Mouse (Mus musculus) MEL (cell line): ENCODE results near the gene Mrpl42. TPM values are rescaled to one million over a fixed set of nuclear protein-coding genes. Genes with fewer than 3 reads are reported as not detected.

Experiments used
- DNase-seq: peaks from one replicate; pipeline ENCODE4 v3.0.0; 2011; ENCODE audit warnings: low read depth, low spot score
- H3K27ac ChIP-seq: 2 replicates; pipeline ENCODE4 v1.5.1; 2012; ENCODE audit warnings: low read depth, mild to moderate bottlenecking, control low read depth, low read length, moderate library complexity; ENCODE audit not compliant: control insufficient read depth
- H3K27me3 ChIP-seq, 2 experiments: fragments of 150-350 bp in 1 of 2; sonication (generic) in 1 of 2; 2 replicates each; pipeline ENCODE4 v1.6.1; 2012; ENCODE audit warnings: low read length in 2 of 2, mild to moderate bottlenecking in 2 of 2, improper control_type of control experiment in 1 of 2, moderate library complexity in 1 of 2; ENCODE audit not compliant: insufficient read depth in 2 of 2, control insufficient read depth in 1 of 2
- H3K36me3 ChIP-seq, 2 experiments: 2 replicates each; pipeline ENCODE4 v1.6.1; 2012 to 2014; ENCODE audit warnings: low read length in 2 of 2, improper control_type of control experiment in 1 of 2, inconsistent platforms in 1 of 2, mild to moderate bottlenecking in 1 of 2; ENCODE audit not compliant: insufficient read depth in 2 of 2, control insufficient read depth in 1 of 2
- H3K4me1 ChIP-seq, 2 experiments: fragments of 150-350 bp in 1 of 2; sonication (generic) in 1 of 2; 2 replicates each; pipeline ENCODE4 v1.6.1; 2012; ENCODE audit warnings: low read length in 2 of 2, improper control_type of control experiment in 1 of 2, mild to moderate bottlenecking in 1 of 2; ENCODE audit not compliant: insufficient read depth in 2 of 2, control insufficient read depth in 1 of 2
- H3K4me3 ChIP-seq, 2 experiments: fragments of 150-350 bp in 1 of 2; sonication (generic) in 1 of 2; 2 replicates each; pipeline ENCODE4 v1.5.1; 2012; ENCODE audit warnings: low read depth in 2 of 2, low read length in 2 of 2, mild to moderate bottlenecking in 2 of 2, moderate library complexity in 2 of 2, control low read depth in 1 of 2, improper control_type of control experiment in 1 of 2; ENCODE audit not compliant: control insufficient read depth in 1 of 2, insufficient read depth in 1 of 2
- H3K79me2 ChIP-seq: 2 replicates; pipeline ENCODE4 v1.6.1; 2012; ENCODE audit warnings: mild to moderate bottlenecking, low read length, moderate library complexity; ENCODE audit not compliant: control insufficient read depth, poor library complexity, insufficient read depth
- H3K9ac ChIP-seq: 2 replicates; pipeline ENCODE4 v1.6.1; 2012; ENCODE audit warnings: low read depth, mild to moderate bottlenecking, control low read depth, low read length, moderate library complexity; ENCODE audit not compliant: control insufficient read depth, poor library complexity, severe bottlenecking
- H3K9me3 ChIP-seq: fragments of 150-350 bp; sonication (generic); replicated peaks from 2 replicates; pipeline ENCODE4 v1.6.1; 2012; ENCODE audit warnings: mild to moderate bottlenecking, low read length, improper control_type of control experiment, moderate library complexity; ENCODE audit not compliant: insufficient read depth
- BHLHE40 ChIP-seq: IDR thresholded peaks from 2 replicates; pipeline ENCODE4 v1.6.1; 2012; ENCODE audit warnings: low read depth, mild to moderate bottlenecking, inconsistent platforms, low read length, improper control_type of control experiment, borderline replicate concordance
- CTCF ChIP-seq, 3 experiments: IDR thresholded peaks in 2 of 3; conservative IDR thresholded peaks in 1 of 3; 2 replicates each; pipeline ENCODE4 v1.5.1; 2011 to 2012; ENCODE audit warnings: low read length in 3 of 3, low read depth in 2 of 3, mild to moderate bottlenecking in 2 of 3, improper control_type of control experiment in 1 of 3, inconsistent platforms in 1 of 3, mixed read lengths in 1 of 3, moderate library complexity in 1 of 3; ENCODE audit not compliant: control insufficient read depth in 1 of 3, insufficient read depth in 1 of 3, poor library complexity in 1 of 3, severe bottlenecking in 1 of 3
- E2F4 ChIP-seq: IDR thresholded peaks from 2 replicates; pipeline ENCODE4 v1.6.1; 2011; ENCODE audit warnings: low read depth, low read length, improper control_type of control experiment, borderline replicate concordance
- EP300 ChIP-seq, 2 experiments: IDR thresholded peaks; 2 replicates each; pipeline ENCODE4 v1.6.1; 2011; ENCODE audit warnings: improper control_type of control experiment in 2 of 2, low read length in 2 of 2, low read depth in 1 of 2, mild to moderate bottlenecking in 1 of 2
- ETS1 ChIP-seq: IDR thresholded peaks from 2 replicates; pipeline ENCODE4 v1.6.1; 2012; ENCODE audit warnings: low read depth, mild to moderate bottlenecking, inconsistent platforms, low read length, improper control_type of control experiment, moderate library complexity
- GABPA ChIP-seq: IDR thresholded peaks from 2 replicates; pipeline ENCODE4 v1.6.1; 2012; ENCODE audit warnings: low read depth, mild to moderate bottlenecking, inconsistent platforms, low read length, improper control_type of control experiment, moderate library complexity
- JUND ChIP-seq: IDR thresholded peaks from 2 replicates; pipeline ENCODE4 v1.6.1; 2011; ENCODE audit warnings: low read depth, mild to moderate bottlenecking, improper control_type of control experiment, low read length
- KAT2A ChIP-seq: conservative IDR thresholded peaks from 2 replicates; pipeline ENCODE4 v1.6.1; 2012; ENCODE audit warnings: low read depth, low read length, improper control_type of control experiment, inconsistent platforms
- MAFK ChIP-seq: IDR thresholded peaks from 2 replicates; pipeline ENCODE4 v1.6.1; 2011; ENCODE audit warnings: low read depth, mild to moderate bottlenecking, low read length, improper control_type of control experiment, borderline replicate concordance
- MAZ ChIP-seq: IDR thresholded peaks from 2 replicates; pipeline ENCODE4 v1.6.1; 2012; ENCODE audit warnings: low read depth, mild to moderate bottlenecking, inconsistent platforms, low read length, improper control_type of control experiment
- MEF2A ChIP-seq: IDR thresholded peaks from 2 replicates; pipeline ENCODE4 v1.6.1; 2014; ENCODE audit warnings: low read depth, mild to moderate bottlenecking, inconsistent platforms, low read length, improper control_type of control experiment; ENCODE audit not compliant: poor library complexity, insufficient replicate concordance, severe bottlenecking; ENCODE audit errors: extremely low read depth
- MXI1 ChIP-seq: IDR thresholded peaks from 2 replicates; pipeline ENCODE4 v1.6.1; 2011; ENCODE audit warnings: mild to moderate bottlenecking, low read depth, low read length, improper control_type of control experiment
- MYB ChIP-seq: IDR thresholded peaks from 2 replicates; pipeline ENCODE4 v1.6.1; 2011; ENCODE audit warnings: mild to moderate bottlenecking, low read depth, low read length, improper control_type of control experiment
- MYC ChIP-seq: IDR thresholded peaks from 2 replicates; pipeline ENCODE4 v1.6.1; 2011; ENCODE audit warnings: low read depth, mild to moderate bottlenecking, low read length, improper control_type of control experiment, moderate library complexity
- NELFE ChIP-seq: IDR thresholded peaks from 2 replicates; pipeline ENCODE4 v1.6.1; 2011; ENCODE audit warnings: low read depth, low read length, improper control_type of control experiment
- NRF1 ChIP-seq: IDR thresholded peaks from 2 replicates; pipeline ENCODE4 v1.6.1; 2014; ENCODE audit warnings: low read depth, mild to moderate bottlenecking, inconsistent platforms, low read length, improper control_type of control experiment, moderate library complexity; ENCODE audit not compliant: poor library complexity, insufficient read depth, severe bottlenecking
- POLR2AphosphoS5 ChIP-seq: IDR thresholded peaks from 2 replicates; pipeline ENCODE4 v1.6.1; 2012; ENCODE audit warnings: low read depth, borderline replicate concordance, mild to moderate bottlenecking, inconsistent platforms, low read length, moderate library complexity, mixed read lengths
- RAD21 ChIP-seq: IDR thresholded peaks from 2 replicates; pipeline ENCODE4 v1.6.1; 2011; ENCODE audit warnings: mild to moderate bottlenecking, low read depth, low read length, improper control_type of control experiment
- SIN3A ChIP-seq: IDR thresholded peaks from 2 replicates; pipeline ENCODE4 v1.6.1; 2012; ENCODE audit warnings: low read length, improper control_type of control experiment, inconsistent platforms
- TAL1 ChIP-seq: IDR thresholded peaks from 2 replicates; pipeline ENCODE4 v1.6.1; 2012; ENCODE audit warnings: mild to moderate bottlenecking, inconsistent platforms, low read length, moderate library complexity, mixed read lengths
- TBP ChIP-seq: IDR thresholded peaks from 2 replicates; pipeline ENCODE4 v1.8.0; 2011; ENCODE audit warnings: low read depth, low read length, improper control_type of control experiment
- TCF12 ChIP-seq: IDR thresholded peaks from 2 replicates; pipeline ENCODE4 v1.6.1; 2014; ENCODE audit warnings: low read depth, mild to moderate bottlenecking, inconsistent platforms, low read length, improper control_type of control experiment, moderate library complexity
- UBTF ChIP-seq: IDR thresholded peaks from 2 replicates; pipeline ENCODE4 v1.6.1; 2012; ENCODE audit warnings: low read depth, mild to moderate bottlenecking, inconsistent platforms, low read length, improper control_type of control experiment, moderate library complexity, borderline replicate concordance; ENCODE audit not compliant: insufficient read depth
- ZKSCAN1 ChIP-seq: IDR thresholded peaks from 2 replicates; pipeline ENCODE4 v1.6.1; 2012; ENCODE audit warnings: low read depth, mild to moderate bottlenecking, inconsistent platforms, low read length, improper control_type of control experiment, moderate library complexity
- ZMIZ1 ChIP-seq: IDR thresholded peaks from 2 replicates; pipeline ENCODE4 v1.6.1; 2012; ENCODE audit warnings: low read depth, mild to moderate bottlenecking, inconsistent platforms, low read length, improper control_type of control experiment, moderate library complexity
- ZNF384 ChIP-seq: IDR thresholded peaks from 2 replicates; pipeline ENCODE4 v1.6.1; 2012; ENCODE audit warnings: low read depth, mild to moderate bottlenecking, inconsistent platforms, low read length, improper control_type of control experiment
- polyA plus RNA-seq, 2 experiments: library from polyadenylated mRNA; stranded (reverse) in 1 of 2; unstranded in 1 of 2; fragments of >175 nt in 1 of 2; fragments of >200 nt in 1 of 2; gene quantifications; 2 replicates each; pipeline versions ENCODE4 v1.2.1 to v1.2.4; 2012; ENCODE audit warnings: low replicate concordance in 2 of 2, low read depth in 1 of 2; ENCODE audit not compliant: insufficient read length in 2 of 2, insufficient read depth in 1 of 2, missing spikeins in 1 of 2
- total RNA-seq: library from RNA; depleted of rRNA; stranded (reverse); fragments of 300-350 nt; gene quantifications from 2 replicates; pipeline ENCODE4 v1.2.3, GENCODE M21; 2012

The Mrpl42 gene
- total and polyA plus RNA-seq, 3 experiments: 187 to 1,026 (median 298) TPM

DNA sequence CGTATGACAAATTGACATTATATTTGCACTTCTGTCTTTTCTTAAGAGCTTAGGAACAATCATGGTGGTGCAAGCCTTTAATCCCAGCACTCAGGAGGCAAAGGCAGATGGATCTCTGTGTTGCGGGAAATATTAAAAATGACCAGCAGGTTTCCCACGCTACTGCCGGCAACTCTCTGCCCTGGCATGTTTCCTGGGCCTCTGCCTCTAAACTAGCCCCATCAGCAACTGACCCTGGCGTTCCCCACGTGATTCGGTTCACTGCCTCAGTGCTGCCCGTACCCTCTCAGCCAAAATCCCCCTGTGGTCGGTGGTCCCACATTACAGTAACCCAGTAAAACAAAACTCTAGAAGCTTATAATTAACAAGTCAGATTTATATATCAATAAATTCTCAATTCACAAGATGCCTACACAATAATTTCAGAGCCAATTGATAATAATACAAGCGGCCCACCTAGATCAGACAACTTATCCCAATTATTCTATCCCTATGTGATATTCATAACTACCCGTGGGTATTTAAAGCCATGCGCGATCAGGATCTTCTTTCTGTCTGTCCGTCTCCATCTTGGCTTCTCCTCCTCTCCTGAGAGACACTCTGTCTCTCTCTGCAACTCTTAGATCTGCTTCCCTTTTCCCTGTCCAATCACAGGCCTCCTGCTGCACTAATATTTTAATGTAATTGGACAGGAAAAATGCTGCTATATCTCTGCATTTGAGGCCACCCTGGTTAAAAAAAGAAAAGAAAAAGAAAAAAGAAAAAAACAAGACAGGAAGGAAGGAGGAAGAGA, 1.9 kb upstream of the Mrpl42 start (continued):
- TF ChIP-seq BHLHE40 (no peak), CTCF (IDR thresholded peaks at IDR 0.05 in 2 of 3, conservative IDR thresholded peaks at IDR 0.05 in 1 of 3; ENCODE audit: control insufficient read depth in 1 of 3, insufficient read depth in 1 of 3, low read depth in 2 of 3, low read length in 3 of 3, poor library complexity in 1 of 3, severe bottlenecking in 1 of 3) (no peak), POLR2AphosphoS5 (no peak), ETS1 (no peak)
- TF ChIP-seq, all 39 proteins: peak for 13

DNA sequence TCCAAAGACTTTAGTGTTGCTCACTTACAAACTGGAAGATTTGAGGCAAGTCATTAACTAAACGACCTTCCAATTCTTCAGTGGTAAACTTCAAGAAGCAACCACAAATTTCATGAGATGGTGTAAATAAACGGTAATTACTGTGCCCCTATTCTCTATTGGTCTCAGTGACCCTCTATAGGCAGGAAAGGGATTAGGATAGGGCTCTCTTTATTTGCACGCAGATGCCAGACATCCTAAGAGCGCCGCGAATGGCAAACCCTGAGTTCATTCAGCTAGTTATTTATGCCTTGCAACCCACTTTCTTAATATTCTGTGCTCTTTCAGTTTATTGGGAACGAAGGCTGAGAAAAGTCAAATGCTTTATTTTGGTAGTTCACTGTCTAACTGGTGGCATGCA, 707 bp downstream of the Mrpl42 start:
- TF ChIP-seq TAL1 (no peak), SIN3A (0 out of 2 replicates have a peak, but pooled peaks have one; percentile 14)
- TF ChIP-seq, all 39 proteins: peak for 1
- Histone ChIP-seq H3K9ac (peak overlapping the region; percentile 99), H3K9me3 (no peaks in the 10 kb centered on the region), H3K27me3 (no peaks in the 10 kb centered on the region), H3K4me1 (peaks cover 8 to 12% of the 10 kb centered on the region in 2 experiments), H3K79me2 (peaks cover 19% of the 10 kb centered on the region), H3K27ac (peak overlapping the region; percentile 83), H3K36me3 (peaks cover 4 to 29% of the 10 kb centered on the region in 2 experiments; a peak in 3 of 4 replicates), H3K4me3 (peak overlapping the region; percentile 70 to 100)
- peak; percentile 56 for DNase-seq

DNA sequence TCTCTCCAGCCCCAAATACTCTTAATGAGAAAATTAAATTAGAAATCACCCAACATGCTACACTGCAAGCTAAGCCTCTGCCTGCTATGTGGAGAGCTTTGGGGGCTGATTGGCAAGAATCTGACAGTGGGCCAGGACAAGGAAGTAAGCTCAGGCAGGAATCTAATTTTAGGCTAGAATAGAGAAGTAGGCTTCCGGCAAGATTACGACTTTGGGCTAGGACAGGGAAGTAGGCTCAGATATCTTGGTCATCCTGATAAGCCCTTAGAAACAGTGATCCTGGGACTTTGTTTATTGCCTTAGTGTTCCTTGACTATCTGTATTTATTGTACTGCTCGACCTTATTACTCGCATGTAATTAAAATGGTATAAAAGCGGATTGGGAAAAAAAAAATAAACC, 7.5 kb downstream of the Mrpl42 start:
- no peaks in the 10 kb centered on the region; the same call in 1 of the 2 replicates for H3K79me2 ChIP-seq
- no peaks in the 10 kb centered on the region for H3K9me3 ChIP-seq
- H3K36me3 ChIP-seq: peaks cover 13 to 31% of the 10 kb centered on the region in 2 experiments
- peak; percentile 86 for DNase-seq
- H3K9ac ChIP-seq: no peak overlapping the region
- H3K4me3 ChIP-seq: no peak overlapping the region
- H3K4me1 ChIP-seq: no peaks in the 10 kb centered on the region
- peak overlapping the region; percentile 15; the same call in 1 of the 2 replicates for H3K27ac ChIP-seq
- H3K27me3 ChIP-seq: no peaks in the 10 kb centered on the region
- TF ChIP-seq ETS1: peak; percentile 70
- TF ChIP-seq NELFE: no peak
- TF ChIP-seq TBP: 0 out of 2 replicates have a peak, but pooled peaks have one; percentile 19
- no peak for TF ChIP-seq CTCF (IDR thresholded peaks at IDR 0.05 in 2 of 3, conservative IDR thresholded peaks at IDR 0.05 in 1 of 3; ENCODE audit: control insufficient read depth in 1 of 3, insufficient read depth in 1 of 3, low read depth in 2 of 3, low read length in 3 of 3, poor library complexity in 1 of 3, severe bottlenecking in 1 of 3)
- TF ChIP-seq TCF12: 0 out of 2 replicates have a peak, but pooled peaks have one; percentile 29
- TF ChIP-seq POLR2AphosphoS5: no peak
- peak; percentile 83 to 90 for TF ChIP-seq EP300 (IDR thresholded peaks at IDR 0.05; ENCODE audit: low read depth in 1 of 2, low read length in 2 of 2)
- TF ChIP-seq KAT2A: no peak
- TF ChIP-seq GABPA: no peak
- no peak for TF ChIP-seq ZNF384
- TF ChIP-seq MAFK: no peak
- TF ChIP-seq ZKSCAN1: no peak
- TF ChIP-seq MYC: 0 out of 2 replicates have a peak, but pooled peaks have one; percentile 25
- TF ChIP-seq NRF1: no peak
- TF ChIP-seq MAZ: no peak
- no peak for TF ChIP-seq E2F4
- TF ChIP-seq UBTF: no peak
- TF ChIP-seq MEF2A: peak; percentile 89
- TF ChIP-seq MXI1: no peak
- TF ChIP-seq RAD21: no peak
- TF ChIP-seq TAL1: peak; percentile 37
- no peak for TF ChIP-seq JUND
- no peak for TF ChIP-seq ZMIZ1
- TF ChIP-seq MYB: no peak
